Mouse (Mus musculus): ENCODE measurements around the gene Smad1.

DNA sequence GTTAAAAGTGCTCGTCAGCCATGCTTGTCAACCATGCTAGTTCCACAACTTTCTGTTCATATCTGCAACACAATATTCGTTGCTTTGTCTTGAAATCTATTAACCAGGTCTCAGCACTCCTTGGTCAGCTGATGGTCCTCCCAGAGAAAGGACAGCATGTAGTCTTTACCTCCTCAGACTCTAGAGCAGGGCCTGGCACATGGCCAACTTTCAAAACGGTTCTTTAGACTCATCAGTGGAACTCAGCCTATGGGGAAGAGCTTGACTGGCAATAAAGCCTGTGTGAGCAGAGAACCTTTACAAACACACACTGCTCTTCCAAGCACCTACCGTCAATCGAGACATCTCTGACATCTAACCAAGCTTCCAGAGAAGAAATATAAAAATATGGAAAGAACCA lies 109.7 kb downstream of the Smad1 start:
- TF ChIP-seq EP300 (IDR thresholded peaks at IDR 0.05; ENCODE audit: low read depth) (no peak), CTCF (IDR thresholded peaks at IDR 0.05; ENCODE audit: low read depth) (no peak)
